Mouse (Mus musculus): ENCODE data around the gene Ccr6.

- TF ChIP-seq POLR2A (IDR thresholded peaks at IDR 0.05; ENCODE audit: low read depth, low read length), result no peak
- no peak for TF ChIP-seq CTCF (IDR thresholded peaks at IDR 0.05; ENCODE audit: extremely low read depth, insufficient read depth, insufficient read length, insufficient replicate concordance)
These were observed 26.1 kb upstream of the Ccr6 start for GRCm38 (mm10) chr17:8209696-8210095.

All from spleen, adult 2 months (tissue).